Mouse (Mus musculus): ENCODE results near the gene Cobll1. TPM values are rescaled to one million over a fixed set of nuclear protein-coding genes. Genes with fewer than 3 reads are reported as not detected.
"Not testable (repeated sequence)": the region's sequence is repeated elsewhere in the genome, so short reads cannot be mapped to it uniquely, and the experiment has no call there.

Gene Cobll1
- 1 to 10 TPM; 6.3 to 6.4 TPM for total RNA-seq (2021)
- long read RNA-seq, experiment 1, partial matches to known transcripts: 2 of 2 reads
- long read RNA-seq, experiment 1, other reads (novel, unspliced or antisense): 0 of 2 reads
- long read RNA-seq, experiment 2, full-length matches to known transcripts: 3 of 6 reads
- long read RNA-seq, experiment 2, partial matches to known transcripts: 1 of 6 reads
- long read RNA-seq, experiment 2, other reads (novel, unspliced or antisense): 2 of 6 reads

GRCm38 (mm10) chr2:65238964-65239570, at the start of gene Cobll1:
Cobll1 (minus strand) TSS chr2:65239403.
- no peak for DNase-seq
- intact Hi-C loops (cut with DNase I; ENCODE audit: low total_unique reads): no loop called here

- DNase-seq: no peak
- intact Hi-C loops (cut with DNase I; ENCODE audit: low total_unique reads): no loop called here
Measured at GRCm38 (mm10) chr2:65288696-65289095, 49.5 kb upstream of the Cobll1 start.

- intact Hi-C loops (cut with DNase I; ENCODE audit: low total_unique reads): no loop called here
Measured at GRCm38 (mm10) chr2:65285380-65285779, 46.2 kb upstream of the Cobll1 start.

GRCm38 (mm10) chr2:65282979-65283378, 43.8 kb upstream of the Cobll1 start:
- DNase-seq: no peak
- intact Hi-C loops (cut with DNase I; ENCODE audit: low total_unique reads): no loop called here

More at GRCm38 (mm10) chr2:65285380-65285779, 46.2 kb upstream of the Cobll1 start:
- DNase-seq: no peak

GRCm38 (mm10) chr2:65279029-65279690, 40.0 kb upstream of the Cobll1 start:
- no peak for DNase-seq
- intact Hi-C loops (cut with DNase I; ENCODE audit: low total_unique reads): no loop called here

- no peak for DNase-seq
- intact Hi-C loops (cut with DNase I; ENCODE audit: low total_unique reads): no loop called here
Measured at GRCm38 (mm10) chr2:65275443-65276061, 36.3 kb upstream of the Cobll1 start.

GRCm38 (mm10) chr2:65273910-65274309, 34.7 kb upstream of the Cobll1 start:
- intact Hi-C loops (cut with DNase I; ENCODE audit: low total_unique reads): no loop called here
- DNase-seq: no peak

GRCm38 (mm10) chr2:65268731-65269130, 29.5 kb upstream of the Cobll1 start:
- no peak for DNase-seq
- intact Hi-C loops (cut with DNase I; ENCODE audit: low total_unique reads): no loop called here

- intact Hi-C loops (cut with DNase I; ENCODE audit: low total_unique reads): no loop called here
Measured at GRCm38 (mm10) chr2:65267834-65268233, 28.6 kb upstream of the Cobll1 start.

GRCm38 (mm10) chr2:65266576-65267299, 27.5 kb upstream of the Cobll1 start:
- intact Hi-C loops (cut with DNase I; ENCODE audit: low total_unique reads): no loop called here
- no peak for DNase-seq

More at GRCm38 (mm10) chr2:65267834-65268233, 28.6 kb upstream of the Cobll1 start:
- DNase-seq: no peak

- DNase-seq: no peak
- intact Hi-C loops (cut with DNase I; ENCODE audit: low total_unique reads): no loop called here
Measured at GRCm38 (mm10) chr2:65262251-65262650, 23.0 kb upstream of the Cobll1 start.

GRCm38 (mm10) chr2:65260828-65261227, 21.6 kb upstream of the Cobll1 start:
- intact Hi-C loops (cut with DNase I; ENCODE audit: low total_unique reads): not testable (repeated sequence)

GRCm38 (mm10) chr2:65260400-65260799, 21.2 kb upstream of the Cobll1 start:
- intact Hi-C loops (cut with DNase I; ENCODE audit: low total_unique reads): no loop called here

More at GRCm38 (mm10) chr2:65260828-65261227, 21.6 kb upstream of the Cobll1 start:
- DNase-seq: not testable (repeated sequence)

GRCm38 (mm10) chr2:65257446-65257845, 18.2 kb upstream of the Cobll1 start:
- no peak for DNase-seq
- intact Hi-C loops (cut with DNase I; ENCODE audit: low total_unique reads): no loop called here

More at GRCm38 (mm10) chr2:65260400-65260799, 21.2 kb upstream of the Cobll1 start:
- no peak for DNase-seq

GRCm38 (mm10) chr2:65256494-65257254, 17.5 kb upstream of the Cobll1 start:
- DNase-seq: no peak
- intact Hi-C loops (cut with DNase I; ENCODE audit: low total_unique reads): no loop called here

- intact Hi-C loops (cut with DNase I; ENCODE audit: low total_unique reads): no loop called here
- DNase-seq: no peak
Measured at GRCm38 (mm10) chr2:65250589-65251104, 11.4 kb upstream of the Cobll1 start.

- intact Hi-C loops (cut with DNase I; ENCODE audit: low total_unique reads): loop anchor here (10.0 kb wide), 1 partner anchor 45 kb away; no protein-coding TSS in a partner anchor
- no peak for DNase-seq
Measured at GRCm38 (mm10) chr2:65249575-65249974, 10.4 kb upstream of the Cobll1 start.

- DNase-seq: no peak
- intact Hi-C loops (cut with DNase I; ENCODE audit: low total_unique reads): loop anchor here (10.0 kb wide), 1 partner anchor 55 kb away; no protein-coding TSS in a partner anchor
Measured at GRCm38 (mm10) chr2:65240173-65240745, 1.1 kb upstream of the Cobll1 start.

Data from gastrocnemius, postnatal 14 days (tissue).